Mouse (Mus musculus) MEL (cell line): ENCODE data around the gene Pou2f2.

Experiments used
- CTCF ChIP-seq, 3 experiments: IDR thresholded peaks in 2 of 3; conservative IDR thresholded peaks in 1 of 3; 2 replicates each; pipeline ENCODE4 v1.5.1; 2011 to 2012; ENCODE audit warnings: low read length in 3 of 3, low read depth in 2 of 3, mild to moderate bottlenecking in 2 of 3, improper control_type of control experiment in 1 of 3, inconsistent platforms in 1 of 3, mixed read lengths in 1 of 3, moderate library complexity in 1 of 3; ENCODE audit not compliant: control insufficient read depth in 1 of 3, insufficient read depth in 1 of 3, poor library complexity in 1 of 3, severe bottlenecking in 1 of 3
- EP300 ChIP-seq, 2 experiments: IDR thresholded peaks; 2 replicates each; pipeline ENCODE4 v1.6.1; 2011; ENCODE audit warnings: improper control_type of control experiment in 2 of 2, low read length in 2 of 2, low read depth in 1 of 2, mild to moderate bottlenecking in 1 of 2
- ETS1 ChIP-seq: IDR thresholded peaks from 2 replicates; pipeline ENCODE4 v1.6.1; 2012; ENCODE audit warnings: low read depth, mild to moderate bottlenecking, inconsistent platforms, low read length, improper control_type of control experiment, moderate library complexity
- MAX ChIP-seq: IDR thresholded peaks from 2 replicates; pipeline ENCODE4 v1.6.1; 2011; ENCODE audit warnings: low read length, improper control_type of control experiment
- MEF2A ChIP-seq: IDR thresholded peaks from 2 replicates; pipeline ENCODE4 v1.6.1; 2014; ENCODE audit warnings: low read depth, mild to moderate bottlenecking, inconsistent platforms, low read length, improper control_type of control experiment; ENCODE audit not compliant: poor library complexity, insufficient replicate concordance, severe bottlenecking; ENCODE audit errors: extremely low read depth
- RAD21 ChIP-seq: IDR thresholded peaks from 2 replicates; pipeline ENCODE4 v1.6.1; 2011; ENCODE audit warnings: mild to moderate bottlenecking, low read depth, low read length, improper control_type of control experiment

GRCm38 (mm10) chr7:25125716-25126281 is 53.7 kb downstream of the Pou2f2 start:
- TF ChIP-seq MAX (no peak), EP300 (IDR thresholded peaks at IDR 0.05; ENCODE audit: low read depth in 1 of 2, low read length in 2 of 2) (no peak), CTCF (IDR thresholded peaks at IDR 0.05 in 2 of 3, conservative IDR thresholded peaks at IDR 0.05 in 1 of 3; ENCODE audit: control insufficient read depth in 1 of 3, insufficient read depth in 1 of 3, low read depth in 2 of 3, low read length in 3 of 3, poor library complexity in 1 of 3, severe bottlenecking in 1 of 3) (no peak), RAD21 (no peak), MEF2A (no peak), ETS1 (no peak)
